Mouse (Mus musculus) 416B (cell line): Measurements from ENCODE around the gene Slc25a25.
A peak's percentile ranks its signal among the peaks of the same experiment; 100 is the strongest.

Source experiments
- DNase-seq: peaks from one replicate; pipeline ENCODE4 v3.0.0; 2011; ENCODE audit warnings: low read depth

Slc25a25 gene

GRCm38 (mm10) chr2:32458300-32458699 lies 7.1 kb upstream of the Slc25a25 start:
- no peak for DNase-seq

- DNase-seq = no peak
Measured at GRCm38 (mm10) chr2:32455101-32455500, 3.9 kb upstream of the Slc25a25 start.

- DNase-seq = no peak
Measured at GRCm38 (mm10) chr2:32454633-32455032, 3.4 kb upstream of the Slc25a25 start.

- DNase-seq = no peak
Measured at GRCm38 (mm10) chr2:32453641-32454303, 2.5 kb upstream of the Slc25a25 start.

GRCm38 (mm10) chr2:32452441-32452971 lies 1.3 kb upstream of the Slc25a25 start:
- DNase-seq = no peak

- peak; percentile 100 for DNase-seq
Measured at GRCm38 (mm10) chr2:32451870-32452372, 676 bp upstream of the Slc25a25 start.

GRCm38 (mm10) chr2:32449761-32450754 lies 1.2 kb downstream of the Slc25a25 start, which contains the start of gene Naif1:
TSS of gene Naif1 (plus strand) at chr2:32450457.
- no peak for DNase-seq

- DNase-seq = no peak
Measured at GRCm38 (mm10) chr2:32448480-32448879, 2.8 kb downstream of the Slc25a25 start.

GRCm38 (mm10) chr2:32447264-32447936 lies 3.8 kb downstream of the Slc25a25 start:
- DNase-seq = peak; percentile 84

GRCm38 (mm10) chr2:32445535-32445934 lies 5.7 kb downstream of the Slc25a25 start:
- no peak for DNase-seq

GRCm38 (mm10) chr2:32441550-32441949 lies 9.7 kb downstream of the Slc25a25 start:
- no peak for DNase-seq

- DNase-seq = no peak
Measured at GRCm38 (mm10) chr2:32440632-32441031, 10.6 kb downstream of the Slc25a25 start.

- no peak for DNase-seq
Measured at GRCm38 (mm10) chr2:32440164-32440563, 11.1 kb downstream of the Slc25a25 start.

GRCm38 (mm10) chr2:32439177-32439576 lies 12.1 kb downstream of the Slc25a25 start:
- DNase-seq = no peak

GRCm38 (mm10) chr2:32438733-32439132 lies 12.5 kb downstream of the Slc25a25 start:
- no peak for DNase-seq

- DNase-seq = peak; percentile 31
Measured at GRCm38 (mm10) chr2:32437612-32438166, 13.6 kb downstream of the Slc25a25 start.

GRCm38 (mm10) chr2:32436686-32437372 lies 14.4 kb downstream of the Slc25a25 start:
- peak; percentile 65 for DNase-seq

- no peak for DNase-seq
Measured at GRCm38 (mm10) chr2:32430701-32431676, 20.3 kb downstream of the Slc25a25 start.

GRCm38 (mm10) chr2:32429215-32429891 lies 21.9 kb downstream of the Slc25a25 start:
- DNase-seq = no peak
